Mouse (Mus musculus) megakaryocyte progenitor cell, adult 5-6 weeks (primary cell): Measurements from ENCODE around the gene Dok5. TPM values are rescaled to one million over a fixed set of nuclear protein-coding genes. Genes with fewer than 3 reads are reported as not detected.

Source experiments
- ATAC-seq: replicated peaks from 2 replicates; pipeline ENCODE4 v1.8.0; 2016; ENCODE audit warnings: mild to moderate bottlenecking, moderate TSS enrichment, inconsistent platforms; ENCODE audit not compliant: poor library complexity
- total RNA-seq, 2 experiments: library from RNA; stranded (forward) in 1 of 2; stranded (reverse) in 1 of 2; fragments of 157-497, 149-512 nt in 1 of 2; fragments of 200-1000 nt in 1 of 2; gene quantifications; 2 replicates each; pipeline versions ENCODE4 v1.2.3 to v1.2.4; 2015 to 2017

Gene Dok5
- total RNA-seq (2015) (0.25 TPM in 1 of 2 replicates, not detected in the other), total RNA-seq (2017) (not detected in 2 replicates)

DNA sequence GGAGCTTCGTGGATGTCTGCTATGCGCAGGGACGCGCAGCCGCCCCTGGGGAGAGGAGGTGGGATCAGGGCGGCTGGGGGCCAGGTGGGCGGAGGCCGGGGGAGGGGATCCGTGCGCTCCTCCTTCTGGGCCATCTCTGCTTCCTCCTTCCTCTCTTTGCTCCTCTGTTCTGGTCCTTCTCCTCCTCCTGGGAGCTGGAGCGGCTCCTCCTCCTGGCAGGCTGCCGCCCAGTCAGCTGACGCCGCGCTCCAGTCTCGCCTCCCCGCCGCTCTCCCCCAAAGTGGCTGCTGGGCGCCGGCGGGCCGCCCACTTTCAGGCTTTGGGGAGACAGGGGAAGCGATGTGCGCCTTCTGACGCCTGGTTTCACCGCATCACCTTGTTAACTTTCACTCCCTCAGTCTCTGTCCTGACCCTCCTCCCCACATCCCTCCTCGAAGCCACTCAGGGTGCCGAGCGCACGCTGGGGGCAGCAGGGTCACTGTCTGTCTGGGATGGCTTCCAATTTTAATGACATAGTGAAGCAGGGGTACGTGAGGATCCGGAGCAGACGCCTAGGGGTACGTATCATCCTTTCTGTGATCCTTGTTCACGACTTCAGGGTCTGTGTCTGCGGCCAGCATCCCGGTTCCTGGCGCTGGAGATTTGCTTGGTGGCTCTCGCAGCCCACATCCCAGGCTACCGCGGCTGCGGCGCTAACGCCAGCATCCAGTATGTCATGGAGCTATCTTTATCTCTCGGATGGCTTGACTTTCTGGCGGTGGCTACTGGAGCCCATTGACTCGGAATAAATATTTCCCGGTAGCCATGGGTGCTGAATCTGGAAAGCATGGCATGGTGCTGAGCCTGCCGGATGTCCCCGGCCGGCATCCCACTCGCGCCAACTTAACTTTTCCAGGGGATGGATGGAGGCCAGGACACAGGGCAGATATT lies at the start of gene Dok5:
Gene Dok5 (plus strand): TSS at position 176 of the 930 bp plus-strand sequence.
- no peak for ATAC-seq

DNA sequence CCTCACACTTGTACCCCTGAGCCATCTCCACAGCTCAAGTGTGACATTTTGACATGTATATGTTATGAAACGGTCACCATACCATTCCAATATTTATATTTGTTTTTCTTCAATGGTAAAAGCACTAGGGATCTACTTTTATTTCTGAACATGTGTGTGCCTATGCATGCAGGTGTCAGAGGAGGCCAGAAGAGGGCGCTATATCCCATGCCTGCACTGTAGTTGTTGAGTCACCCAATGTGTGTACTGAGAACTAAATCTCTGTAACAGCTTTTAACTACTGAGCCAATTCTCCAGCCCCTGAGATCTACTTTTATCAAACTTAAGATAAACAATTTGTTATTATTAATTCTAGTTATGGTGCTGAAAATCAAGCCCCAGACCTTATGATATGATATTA lies 48.2 kb upstream of the Dok5 start:
- no peak for ATAC-seq

DNA sequence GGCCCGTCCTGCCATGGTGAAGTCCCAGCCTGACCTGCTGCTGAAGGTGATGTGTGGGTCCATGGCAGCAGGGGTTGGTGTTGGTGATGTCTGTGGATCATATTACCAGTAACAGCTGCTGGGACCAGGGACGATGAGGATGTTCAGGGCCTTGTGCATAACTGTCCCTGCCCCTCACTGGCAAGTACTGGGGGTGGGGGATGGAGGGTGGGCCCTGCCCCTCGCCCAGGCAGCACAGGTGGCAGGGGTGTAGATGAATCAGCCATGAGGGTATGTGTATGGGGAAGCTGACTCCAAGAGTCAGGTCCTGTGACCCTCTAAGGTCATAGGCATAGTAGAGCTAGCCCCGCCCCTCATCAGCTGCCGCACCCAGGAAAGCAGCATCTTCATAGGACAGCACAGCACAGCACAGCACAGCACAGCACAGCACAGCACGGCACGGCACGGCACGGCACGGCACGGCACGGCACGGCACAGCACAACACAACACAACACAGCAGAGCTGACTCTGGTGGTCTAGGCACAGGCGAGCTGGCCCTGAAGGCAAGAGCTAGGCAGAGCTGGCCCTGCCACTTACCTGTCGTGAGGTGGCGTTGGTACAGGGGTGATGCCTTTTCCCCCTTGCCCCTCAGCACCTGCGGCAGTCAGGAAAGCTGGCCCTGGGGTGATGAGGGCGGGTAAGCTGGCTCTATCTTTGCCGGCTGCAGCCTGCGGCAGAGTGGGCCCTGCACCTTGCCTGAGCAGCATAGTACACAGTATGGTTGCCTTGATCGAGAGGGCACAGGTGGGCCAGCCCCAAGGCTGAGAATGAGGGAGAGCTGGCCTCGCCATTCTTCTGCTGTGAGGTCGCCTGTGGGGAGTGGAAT lies 36.3 kb upstream of the Dok5 start:
- ATAC-seq, result no peak

DNA sequence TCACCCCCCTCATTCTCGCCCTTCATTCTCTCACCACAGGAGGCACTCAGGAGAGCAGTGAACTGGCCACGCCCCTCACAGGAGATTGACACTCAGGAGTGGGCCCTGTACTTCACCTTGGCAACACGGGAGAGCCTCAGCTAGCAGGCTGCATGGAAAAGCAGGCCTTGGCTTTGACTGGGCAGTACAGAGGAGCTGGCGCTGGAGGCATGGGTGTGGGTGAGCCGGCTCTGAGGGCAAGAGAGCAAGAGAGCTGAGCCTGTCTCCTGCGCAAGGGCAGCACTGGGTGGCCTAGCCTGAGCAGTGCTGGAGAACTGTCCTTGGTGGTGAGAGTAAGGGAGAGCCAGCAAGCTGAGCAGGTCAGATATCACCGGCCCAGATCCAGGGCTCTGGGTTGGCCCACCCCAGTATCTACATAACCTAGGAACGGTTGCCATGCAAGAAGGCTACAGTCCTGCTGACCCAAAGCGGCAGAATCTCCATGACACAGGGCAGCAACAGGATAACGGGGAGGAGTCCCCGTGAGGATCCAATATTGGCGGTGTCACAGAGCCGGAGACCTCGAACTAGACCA lies 35.6 kb upstream of the Dok5 start:
- no peak for ATAC-seq

DNA sequence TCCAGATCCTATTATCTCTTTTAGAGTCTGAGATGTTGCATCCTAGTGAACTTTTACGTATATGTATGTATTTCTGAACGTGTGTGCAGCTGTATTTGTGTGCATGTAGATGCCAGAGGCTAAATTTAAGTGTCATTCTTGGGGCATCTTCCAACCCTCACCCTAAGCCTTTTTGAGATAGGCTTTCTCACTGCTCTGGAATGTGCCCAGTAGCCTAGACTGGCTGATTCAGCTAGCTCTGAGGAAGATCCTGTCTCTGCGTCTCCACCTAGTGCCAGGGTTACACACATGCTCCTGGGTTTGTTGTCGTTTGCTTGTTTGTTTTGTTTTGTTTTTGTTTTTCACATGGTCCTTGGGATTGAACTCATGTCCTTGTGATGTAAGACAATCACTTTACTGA lies 31.1 kb upstream of the Dok5 start:
- no peak for ATAC-seq

DNA sequence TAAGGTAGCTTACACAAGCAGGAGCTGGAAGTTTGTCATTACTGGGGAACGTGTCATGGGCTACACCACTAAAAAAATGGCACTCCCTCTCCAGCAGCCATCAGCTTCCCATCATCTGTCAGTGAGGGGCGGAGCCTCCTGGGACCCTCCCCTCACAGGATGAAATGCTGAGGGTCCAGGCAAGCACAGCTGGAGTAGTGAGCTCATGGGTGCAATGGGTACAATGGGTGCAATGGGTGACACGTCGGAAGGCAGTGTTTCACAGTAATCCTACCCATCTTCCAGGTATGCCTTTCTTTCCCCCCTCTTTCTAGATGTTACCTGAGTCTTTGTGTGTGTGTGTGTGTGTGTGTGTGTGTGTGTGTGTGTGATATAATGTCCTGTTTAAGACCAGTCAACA lies 25.1 kb upstream of the Dok5 start:
- no peak for ATAC-seq

DNA sequence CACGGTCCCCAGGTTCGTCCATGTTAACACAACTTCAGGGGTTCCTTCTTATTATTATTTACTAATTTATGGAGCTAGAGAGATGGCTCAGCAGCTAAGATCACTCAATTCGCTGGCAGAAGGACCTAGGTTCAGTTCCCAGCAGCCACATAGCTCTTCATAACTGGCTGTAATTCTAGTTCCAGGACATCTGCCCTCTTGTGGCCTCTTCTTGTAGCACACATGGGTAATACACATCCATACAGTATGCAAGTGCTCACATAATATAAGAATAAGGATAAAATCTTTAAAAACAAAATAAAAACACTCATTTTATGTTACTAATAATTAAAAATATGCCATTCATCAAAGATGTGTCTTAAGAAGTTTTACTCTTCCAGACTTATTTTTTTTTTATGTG lies 23.9 kb upstream of the Dok5 start:
- ATAC-seq, result 0 out of 2 replicates have a peak, but pooled peaks have one; percentile 37

DNA sequence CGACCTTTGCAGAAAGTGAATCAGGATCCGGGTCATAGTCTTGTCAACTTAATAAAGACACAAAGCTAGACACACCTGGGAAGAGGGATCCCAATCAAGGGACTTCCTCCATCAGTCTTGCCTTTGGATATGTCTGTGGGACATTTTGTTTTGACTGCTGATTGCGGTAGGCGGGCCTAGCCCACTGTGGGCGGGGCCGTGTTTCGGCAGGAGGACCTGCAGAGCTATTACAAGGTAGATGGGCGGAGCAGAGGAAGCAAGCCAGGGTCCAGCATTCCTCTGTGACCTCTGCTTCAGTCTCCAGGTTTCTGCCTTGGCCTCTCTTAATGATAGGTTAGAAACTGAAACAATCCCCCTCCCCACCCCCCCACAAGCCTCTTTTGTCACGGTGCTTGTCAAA lies 22.7 kb upstream of the Dok5 start:
- no peak for ATAC-seq

DNA sequence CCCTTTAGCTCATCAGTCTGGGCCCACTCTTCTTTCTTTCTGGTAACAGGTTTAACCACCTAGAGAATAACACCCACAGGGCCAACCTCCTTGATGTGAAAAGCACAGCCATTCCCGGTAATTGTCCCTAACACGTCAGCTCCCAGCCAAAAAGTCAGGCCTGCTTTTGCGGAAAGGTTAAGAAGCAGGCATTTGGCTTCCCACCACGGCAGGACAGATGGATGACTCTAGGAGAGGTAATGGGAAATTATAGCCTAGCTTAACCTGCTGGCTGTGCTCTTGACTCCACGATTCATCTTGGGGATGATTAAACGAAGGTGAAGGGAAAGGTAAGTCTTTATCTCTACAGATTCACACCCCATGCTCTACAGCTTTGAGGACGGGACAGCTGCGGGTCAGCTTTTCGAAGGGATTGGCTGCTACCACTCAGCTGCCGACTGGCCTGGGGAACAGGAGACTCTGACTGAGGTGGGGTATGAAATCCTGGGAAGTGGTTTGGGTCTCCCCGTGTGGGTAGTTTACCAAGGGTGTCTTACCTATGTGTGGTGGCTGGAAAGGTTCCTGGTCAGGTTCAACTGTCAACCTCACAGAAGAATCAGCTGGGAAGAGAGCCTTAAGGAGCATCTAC lies 18.8 kb upstream of the Dok5 start:
- no peak for ATAC-seq

DNA sequence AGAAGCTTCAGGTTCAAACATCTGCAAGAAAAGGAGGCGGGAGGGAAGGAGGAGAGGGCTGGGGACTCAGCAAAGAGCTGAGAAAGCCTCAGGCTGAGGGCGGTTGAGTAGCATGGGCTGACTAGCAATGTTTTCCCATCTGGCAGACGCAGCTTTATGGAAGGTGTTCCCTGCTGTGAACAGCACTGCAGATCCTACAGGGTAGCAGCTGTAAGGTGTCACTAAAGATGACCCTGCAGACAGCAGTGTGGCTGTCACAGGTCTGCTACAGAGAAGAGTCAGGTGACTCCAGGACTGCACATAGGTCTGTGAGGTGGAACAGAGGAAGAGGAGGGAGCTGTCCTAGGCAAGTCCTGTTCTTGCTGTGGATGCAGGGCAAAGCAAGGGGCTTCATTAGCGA lies 11.2 kb upstream of the Dok5 start:
- ATAC-seq, result no peak

DNA sequence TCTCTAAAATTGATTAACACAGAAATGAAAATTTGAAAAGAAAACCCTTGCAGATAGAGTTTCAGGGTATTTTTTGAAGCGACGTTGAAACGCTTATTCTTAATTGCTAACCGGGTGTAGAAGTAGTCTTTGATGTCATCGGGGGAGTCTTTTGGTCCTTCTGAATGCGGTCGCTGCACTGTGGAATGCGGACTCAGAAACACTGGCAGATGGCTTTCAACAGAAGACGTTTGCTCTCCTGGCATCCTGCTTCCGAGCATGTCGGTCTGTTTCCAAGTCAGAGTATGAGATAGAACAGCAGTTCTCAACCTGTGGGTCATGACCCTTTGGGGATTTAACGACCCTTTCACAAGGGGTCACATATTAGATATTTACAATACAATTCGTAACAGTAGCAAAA lies 7.5 kb upstream of the Dok5 start:
- no peak for ATAC-seq

DNA sequence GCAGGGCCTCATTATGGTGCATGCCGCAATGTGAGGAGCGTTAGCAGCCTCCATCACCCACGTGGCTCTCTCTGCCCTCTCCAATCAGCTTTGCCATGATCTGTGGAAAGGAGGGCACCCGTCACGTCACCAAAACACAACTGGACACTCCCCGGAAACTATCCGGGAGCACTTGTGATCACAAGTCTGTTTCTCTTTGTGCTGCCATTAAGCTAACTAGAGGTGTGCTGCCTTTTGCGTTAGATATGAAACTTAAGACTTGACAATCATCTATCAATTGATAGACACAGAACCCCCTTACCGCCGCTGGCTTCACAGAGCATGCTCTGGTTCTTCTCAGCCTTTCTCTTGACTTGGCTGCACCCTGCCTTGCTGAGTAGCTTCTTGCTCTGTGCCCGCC lies 6.9 kb upstream of the Dok5 start:
- ATAC-seq, result no peak

DNA sequence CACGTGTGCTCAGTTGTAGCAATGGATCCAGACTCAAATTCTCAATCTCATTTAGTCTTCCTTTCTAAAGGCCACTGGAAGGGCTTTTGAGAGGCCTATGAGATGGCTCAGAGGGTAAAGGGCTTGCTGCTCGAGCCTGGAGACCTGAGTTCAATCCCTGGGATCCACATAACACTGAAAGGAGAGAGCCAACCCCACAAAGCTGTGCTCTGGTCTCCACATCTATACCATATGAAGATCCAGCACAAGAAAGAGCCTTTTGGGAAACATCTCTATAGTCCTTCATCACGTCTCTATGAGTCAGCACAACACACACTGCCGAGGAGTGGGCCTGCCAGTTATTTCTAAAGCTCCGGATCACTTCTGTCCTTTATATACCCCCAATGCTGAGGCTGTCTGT lies 5.8 kb upstream of the Dok5 start:
- no peak for ATAC-seq

DNA sequence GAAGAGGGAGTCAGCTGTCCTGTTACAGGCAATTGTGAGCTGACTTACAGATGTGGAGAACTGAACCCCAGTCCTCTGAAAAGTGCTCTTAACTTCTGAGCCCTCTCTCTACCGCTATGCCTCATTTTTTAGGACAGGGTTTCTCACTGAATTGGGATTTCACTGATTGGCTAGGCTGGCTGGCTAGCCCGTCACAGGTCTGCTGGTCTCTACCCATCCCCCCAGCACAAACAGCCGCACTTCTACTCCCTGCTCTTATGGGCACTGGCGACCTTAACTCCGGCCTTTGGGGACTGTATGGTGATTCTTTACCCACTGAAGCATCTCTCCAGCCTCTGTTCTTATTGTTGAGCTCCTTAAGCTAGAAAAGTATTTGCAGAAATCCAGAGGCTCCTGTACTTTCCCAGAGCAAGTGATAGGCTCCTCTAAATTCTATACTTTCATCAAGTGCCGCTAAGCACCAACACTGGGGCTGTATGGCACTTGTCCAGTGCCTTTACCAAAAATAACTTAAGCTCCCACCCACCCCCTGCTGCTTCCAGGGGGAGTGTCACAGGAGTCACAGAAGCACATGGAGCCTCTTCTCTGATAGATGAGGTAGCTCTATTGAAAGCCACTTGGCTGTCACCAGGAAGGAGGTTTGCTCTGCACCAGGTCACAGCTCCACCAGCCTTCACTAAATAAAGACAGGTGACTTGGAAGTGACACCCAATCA lies 4.5 kb upstream of the Dok5 start:
- ATAC-seq, result no peak

DNA sequence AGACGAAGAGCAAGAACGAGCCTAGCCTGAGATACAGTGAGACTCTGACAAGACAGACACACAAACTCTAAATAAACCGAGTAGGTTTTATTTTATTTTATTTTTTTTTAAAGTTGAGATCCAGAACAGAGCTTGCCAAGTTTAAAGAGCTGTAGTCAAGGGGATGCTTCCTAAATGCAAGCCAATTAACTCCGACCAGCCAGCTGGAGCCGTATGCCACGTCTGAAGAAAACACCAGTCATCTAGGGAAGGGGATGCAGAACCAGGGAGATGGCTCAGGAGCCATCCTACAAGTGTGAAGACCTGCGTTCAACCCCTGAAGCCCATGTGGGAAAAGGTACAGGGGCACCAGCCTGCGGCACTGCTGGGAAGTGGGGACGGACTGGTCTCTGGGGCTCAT lies 2.7 kb upstream of the Dok5 start:
- ATAC-seq, result no peak

DNA sequence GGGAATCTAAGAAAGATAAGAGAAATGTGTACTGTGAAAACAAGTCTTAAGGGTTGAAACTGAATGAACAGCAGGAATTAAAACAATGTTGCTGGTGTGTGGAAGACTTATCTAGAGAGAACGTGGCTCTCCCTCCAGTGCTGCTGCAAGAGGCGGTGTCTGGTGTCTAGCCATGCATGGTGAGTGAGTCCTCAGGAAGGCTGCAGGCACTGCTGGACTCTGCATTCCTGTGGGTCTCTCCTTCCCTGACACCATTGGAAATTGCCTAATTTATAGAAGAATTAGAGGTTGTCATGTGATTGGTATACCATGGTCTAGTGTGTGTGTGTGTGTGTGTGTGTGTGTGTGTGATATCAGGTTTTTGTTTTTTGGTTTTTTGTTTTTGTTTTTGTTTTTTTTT lies 1.9 kb upstream of the Dok5 start:
- ATAC-seq, result no peak

DNA sequence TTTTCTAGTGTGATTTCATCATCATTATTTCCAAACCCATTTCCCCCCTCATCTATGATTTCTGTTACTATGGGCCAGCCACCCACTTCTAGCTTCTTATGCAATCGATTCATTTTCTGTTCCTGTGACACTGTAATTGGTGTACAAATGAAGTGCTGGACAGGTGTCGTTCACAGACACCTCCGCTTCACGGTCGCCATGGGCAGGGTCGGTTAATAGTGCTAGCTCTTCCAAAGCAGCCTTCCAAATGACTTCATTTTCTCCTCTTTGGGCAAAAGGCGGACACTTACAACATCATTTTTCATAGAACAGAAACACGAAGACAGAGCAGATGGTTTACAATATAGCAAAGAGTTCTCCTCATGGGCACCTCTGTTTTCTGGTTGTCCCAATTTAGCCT lies 1.5 kb upstream of the Dok5 start:
- ATAC-seq, result no peak

DNA sequence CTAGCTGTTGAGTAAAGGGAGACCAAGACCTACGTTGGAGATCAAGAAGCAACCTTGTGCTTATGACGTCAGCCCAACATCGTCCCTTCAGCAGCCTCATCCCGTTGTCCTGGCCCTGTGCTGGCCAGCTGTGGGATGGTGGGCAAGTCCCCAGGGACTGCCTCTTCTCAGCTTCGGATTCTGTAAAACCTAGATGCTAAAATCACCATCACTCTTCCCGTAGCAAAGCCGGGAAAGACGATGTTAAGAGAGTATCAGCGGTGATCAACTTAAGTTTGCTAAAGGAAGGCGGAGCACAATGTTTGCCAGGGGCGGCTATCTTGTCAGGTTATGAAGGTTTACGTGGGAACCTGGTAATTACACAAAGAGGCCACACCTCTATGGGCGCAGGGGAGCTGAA lies 826 bp upstream of the Dok5 start:
- no peak for ATAC-seq

DNA sequence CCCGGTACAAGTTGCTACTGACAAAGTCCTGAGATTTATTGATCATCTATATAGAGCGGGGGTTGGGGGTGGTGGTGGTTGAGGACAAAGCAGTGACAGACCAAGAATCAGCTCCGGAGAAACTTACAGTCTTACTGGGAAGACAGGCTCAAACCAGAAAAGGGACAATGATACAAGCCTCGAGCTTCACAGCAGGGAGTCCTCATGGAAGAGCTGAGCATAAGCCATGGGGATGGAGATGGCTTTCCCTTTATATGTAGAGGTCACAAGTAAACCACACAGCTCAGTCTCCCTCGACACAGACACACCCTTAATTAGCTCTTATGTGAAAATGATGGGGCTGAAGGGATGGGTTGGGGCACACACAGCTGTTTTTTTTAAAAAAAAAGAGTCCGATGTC lies 402 bp upstream of the Dok5 start:
- ATAC-seq, result no peak

DNA sequence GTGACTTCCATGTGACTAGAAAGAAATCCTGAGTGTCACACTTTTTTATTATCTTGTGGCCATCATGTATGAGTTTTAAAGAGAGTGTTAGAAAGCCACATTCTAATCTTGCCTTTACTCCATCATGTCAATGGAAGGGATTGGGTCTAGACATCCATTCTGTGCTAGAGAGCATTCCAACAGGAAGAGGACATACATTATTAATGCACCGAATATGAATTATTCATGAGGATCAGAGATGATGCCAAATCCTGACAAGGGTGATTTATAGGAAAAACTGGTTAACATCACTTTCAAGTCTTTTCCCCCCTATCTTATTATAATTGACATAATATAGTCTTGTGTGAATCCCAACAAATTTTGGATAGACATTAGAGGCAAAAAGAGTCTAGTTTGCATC lies 2.1 kb downstream of the Dok5 start:
- no peak for ATAC-seq

DNA sequence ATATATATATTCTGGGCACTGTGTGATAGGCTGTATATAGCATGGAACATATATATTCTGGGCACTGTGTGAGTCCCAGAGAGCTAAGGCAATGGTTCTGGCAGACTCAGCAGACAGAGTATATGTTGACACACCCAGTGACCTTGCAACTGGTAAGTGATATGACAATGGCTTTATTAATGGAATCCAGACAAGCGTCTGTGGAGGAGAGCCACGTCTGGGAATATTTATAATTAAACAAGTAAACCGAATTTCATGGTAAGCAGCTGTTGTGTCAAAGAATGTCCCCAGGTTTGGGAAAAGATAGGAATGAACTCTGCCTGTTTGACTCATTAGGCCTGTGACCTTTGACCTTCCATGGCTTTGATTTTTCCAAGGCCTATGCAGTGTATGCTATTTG lies 2.8 kb downstream of the Dok5 start:
- ATAC-seq, result no peak
